Mouse (Mus musculus) megakaryocyte progenitor cell, adult 5-6 weeks (primary cell): ENCODE measurements around the gene Tlr12. TPM values are rescaled to one million over a fixed set of nuclear protein-coding genes. Genes with fewer than 3 reads are reported as not detected.
A peak's percentile ranks its signal among the peaks of the same experiment; 100 is the strongest.

Source experiments
- ATAC-seq: replicated peaks from 2 replicates; pipeline ENCODE4 v1.8.0; 2016; ENCODE audit warnings: mild to moderate bottlenecking, moderate TSS enrichment, inconsistent platforms; ENCODE audit not compliant: poor library complexity
- total RNA-seq, 2 experiments: library from RNA; stranded (forward) in 1 of 2; stranded (reverse) in 1 of 2; fragments of 157-497, 149-512 nt in 1 of 2; fragments of 200-1000 nt in 1 of 2; gene quantifications; 2 replicates each; pipeline versions ENCODE4 v1.2.3 to v1.2.4; 2015 to 2017

Gene Tlr12
- total RNA-seq (2015) (0.15 and 0.49 TPM in 2 replicates), total RNA-seq (2017) (0.27 and 1.2 TPM in 2 replicates)

- peak; percentile 29 for ATAC-seq
These were observed at the start of gene Tlr12 for GRCm38 (mm10) chr4:128618246-128618911. TSS of gene Tlr12 (minus strand) at chr4:128618619.

- ATAC-seq: peak; percentile 78
These were observed 48.8 kb upstream of the Tlr12 start for GRCm38 (mm10) chr4:128667195-128667594.

GRCm38 (mm10) chr4:128666362-128666761 is 47.9 kb upstream of the Tlr12 start:
- ATAC-seq: peak; percentile 67

- peak; percentile 37; the same call in 1 of the 2 replicates for ATAC-seq
These were observed 45.6 kb upstream of the Tlr12 start for GRCm38 (mm10) chr4:128664002-128664401.

GRCm38 (mm10) chr4:128661063-128661462 is 42.6 kb upstream of the Tlr12 start:
- ATAC-seq: no peak

- ATAC-seq: no peak
These were observed 41.8 kb upstream of the Tlr12 start for GRCm38 (mm10) chr4:128660196-128660595.

- ATAC-seq: no peak
These were observed 37.0 kb upstream of the Tlr12 start for GRCm38 (mm10) chr4:128655446-128655845.

GRCm38 (mm10) chr4:128654505-128655381 is 36.3 kb upstream of the Tlr12 start, which contains the start of gene Phc2:
TSS of gene Phc2 (plus strand) at chr4:128654702.
- peak; percentile 97 for ATAC-seq

GRCm38 (mm10) chr4:128652584-128653298 is 34.3 kb upstream of the Tlr12 start:
- no peak for ATAC-seq

GRCm38 (mm10) chr4:128651530-128651929 is 33.1 kb upstream of the Tlr12 start:
- ATAC-seq: no peak

- ATAC-seq: no peak
These were observed 30.3 kb upstream of the Tlr12 start for GRCm38 (mm10) chr4:128648567-128649255.

- ATAC-seq: no peak
These were observed 28.3 kb upstream of the Tlr12 start for GRCm38 (mm10) chr4:128646762-128647161.

- ATAC-seq: no peak
These were observed 27.5 kb upstream of the Tlr12 start for GRCm38 (mm10) chr4:128645896-128646295.

- no peak for ATAC-seq
These were observed 23.6 kb upstream of the Tlr12 start for GRCm38 (mm10) chr4:128641766-128642717.

GRCm38 (mm10) chr4:128638265-128638923 is 20.0 kb upstream of the Tlr12 start:
- ATAC-seq: peak; percentile 56

- peak; percentile 54 for ATAC-seq
These were observed 18.8 kb upstream of the Tlr12 start for GRCm38 (mm10) chr4:128637250-128637649.

GRCm38 (mm10) chr4:128635894-128636585 is 17.6 kb upstream of the Tlr12 start:
- no peak; the same call in 1 of the 2 replicates for ATAC-seq

GRCm38 (mm10) chr4:128635451-128635850 is 17.0 kb upstream of the Tlr12 start:
- ATAC-seq: no peak
